Mouse (Mus musculus) cerebral cortex, adult 2 months (tissue): ENCODE results near the gene Zfp710.

Source experiments
- WGBS: fragments of 180-500 bp; shearing (Covaris S2); methylation state at CpG from one replicate; pipeline ENCODE4 v1.1.7; 2018; 5-methylcytosine and 5-hydroxymethylcytosine counted together

Zfp710 gene

GRCm38 (mm10) chr7:80024521-80025390, at the start of gene Zfp710:
TSS of gene Zfp710 (plus strand) at chr7:80024814.
- under 1% methylated on average over 42 of the region's 42 CpGs for WGBS

- WGBS = 88% methylated on average over 2 of the region's 2 CpGs
These were observed 49.3 kb upstream of the Zfp710 start for GRCm38 (mm10) chr7:79975316-79975715.

GRCm38 (mm10) chr7:79986717-79987116, 37.9 kb upstream of the Zfp710 start:
- 89% methylated on average over 7 of the region's 7 CpGs for WGBS

GRCm38 (mm10) chr7:79987745-79988144, 36.9 kb upstream of the Zfp710 start:
- WGBS = 75% methylated on average over 3 of the region's 3 CpGs

GRCm38 (mm10) chr7:79988466-79988865, 36.1 kb upstream of the Zfp710 start:
- WGBS = 97% methylated on average over 1 of the region's 1 CpGs

GRCm38 (mm10) chr7:79994476-79994875, 30.1 kb upstream of the Zfp710 start:
- 60% methylated on average over 8 of the region's 8 CpGs for WGBS

- WGBS = 71% methylated on average over 1 of the region's 1 CpGs
These were observed 26.9 kb upstream of the Zfp710 start for GRCm38 (mm10) chr7:79997761-79998160.

- 81% methylated on average over 11 of the region's 11 CpGs for WGBS
These were observed 22.1 kb upstream of the Zfp710 start for GRCm38 (mm10) chr7:80002353-80003055.

GRCm38 (mm10) chr7:80004776-80005554, 19.6 kb upstream of the Zfp710 start:
- WGBS = 69% methylated on average over 20 of the region's 20 CpGs

- 97% methylated on average over 5 of the region's 5 CpGs for WGBS
These were observed 13.9 kb upstream of the Zfp710 start for GRCm38 (mm10) chr7:80010680-80011079.

- 43% methylated on average over 2 of the region's 2 CpGs for WGBS
These were observed 13.1 kb upstream of the Zfp710 start for GRCm38 (mm10) chr7:80011470-80011869.

- 69% methylated on average over 7 of the region's 7 CpGs for WGBS
These were observed 10.6 kb upstream of the Zfp710 start for GRCm38 (mm10) chr7:80013884-80014550.

GRCm38 (mm10) chr7:80014826-80015755, 9.5 kb upstream of the Zfp710 start:
- 83% methylated on average over 21 of the region's 21 CpGs for WGBS

GRCm38 (mm10) chr7:80018506-80019452, 5.8 kb upstream of the Zfp710 start:
- 92% methylated on average over 16 of the region's 17 CpGs for WGBS

- 65% methylated on average over 5 of the region's 5 CpGs for WGBS
These were observed 786 bp upstream of the Zfp710 start for GRCm38 (mm10) chr7:80023621-80024435.

- WGBS = under 1% methylated on average over 28 of the region's 28 CpGs
These were observed 940 bp downstream of the Zfp710 start for GRCm38 (mm10) chr7:80025391-80026117.

GRCm38 (mm10) chr7:80026118-80026989, 1.7 kb downstream of the Zfp710 start:
- WGBS = 1% methylated on average over 52 of the region's 59 CpGs
